Mouse (Mus musculus) cerebellum, adult 9-10 months (tissue): Measurements from ENCODE around the gene Zbtb5.
A peak's percentile ranks its signal among the peaks of the same experiment; 100 is the strongest.
"Not testable (repeated sequence)": the region's sequence is repeated elsewhere in the genome, so short reads cannot be mapped to it uniquely, and the experiment has no call there.

Experiments
- DNase-seq: peaks from one replicate; pipeline ENCODE4 v3.0.0; 2022

The Zbtb5 gene

DNA sequence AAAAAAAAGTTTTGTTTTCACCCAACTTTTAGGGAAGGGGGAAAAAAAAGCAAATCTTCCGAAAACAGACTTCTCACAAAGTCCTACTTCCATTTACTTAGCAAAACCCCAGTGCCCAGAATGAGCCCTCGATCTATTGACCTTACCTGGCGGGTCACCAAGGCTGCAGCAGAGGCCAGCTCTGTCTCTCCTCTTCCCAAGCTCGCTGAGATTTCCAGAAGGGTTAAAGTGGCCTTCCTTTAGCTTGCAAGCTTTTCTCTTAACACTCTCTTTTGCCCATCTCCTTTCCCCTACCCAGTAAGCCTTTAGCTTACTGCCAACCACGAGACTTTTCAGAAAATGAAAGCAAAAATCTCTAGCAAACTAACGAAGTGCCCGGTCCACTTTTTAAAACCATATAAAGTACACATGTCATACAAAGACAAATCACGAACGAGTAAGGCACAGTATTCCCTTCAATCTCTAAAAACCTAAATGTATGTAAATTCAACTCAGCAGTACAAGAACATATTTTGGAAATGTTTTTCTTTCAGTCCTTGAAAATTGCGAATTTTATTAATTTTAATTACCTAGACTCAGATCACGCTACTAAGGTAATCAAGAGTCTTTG, 1.3 kb downstream of the Zbtb5 start:
- DNase-seq: peak; percentile 48

DNA sequence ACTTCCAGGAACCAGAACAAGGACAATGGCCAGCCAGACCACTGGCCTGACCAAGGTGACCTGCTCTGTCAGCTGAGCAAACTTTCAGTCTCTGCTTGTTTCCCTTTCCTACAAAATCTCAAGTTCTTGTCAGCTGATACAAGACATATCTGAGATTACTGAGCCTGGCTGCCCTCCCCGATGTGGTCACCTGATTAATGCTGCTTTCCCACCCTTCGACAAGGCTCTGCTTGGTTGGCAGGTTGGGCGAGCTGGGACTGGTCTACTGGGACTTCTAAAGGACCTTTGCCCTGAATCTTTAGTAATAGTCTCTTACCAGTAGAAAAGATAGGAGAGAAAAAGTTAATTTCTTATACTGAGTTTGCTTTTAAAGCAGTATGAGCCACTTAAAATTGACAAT, 6.8 kb downstream of the Zbtb5 start:
- DNase-seq: no peak

DNA sequence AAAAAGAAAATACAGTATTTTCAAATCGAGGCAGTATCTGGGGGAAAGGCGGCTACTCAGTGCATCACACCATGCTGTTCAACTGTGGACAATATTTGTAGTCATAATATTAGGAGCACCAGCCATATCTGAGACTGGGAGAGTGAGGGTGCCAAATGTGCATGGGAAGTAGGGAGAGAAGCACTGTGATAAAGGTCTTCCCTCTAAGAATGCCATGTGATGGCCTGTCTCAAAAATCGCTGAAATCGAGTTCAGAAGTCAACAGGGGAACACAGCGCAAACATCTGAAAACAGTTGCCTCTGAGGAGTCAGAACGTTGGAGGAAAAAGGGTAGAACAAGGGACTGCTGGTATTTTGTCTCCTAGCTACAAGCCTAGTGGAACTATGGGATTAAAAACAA, 12.2 kb downstream of the Zbtb5 start:
- DNase-seq: no peak

DNA sequence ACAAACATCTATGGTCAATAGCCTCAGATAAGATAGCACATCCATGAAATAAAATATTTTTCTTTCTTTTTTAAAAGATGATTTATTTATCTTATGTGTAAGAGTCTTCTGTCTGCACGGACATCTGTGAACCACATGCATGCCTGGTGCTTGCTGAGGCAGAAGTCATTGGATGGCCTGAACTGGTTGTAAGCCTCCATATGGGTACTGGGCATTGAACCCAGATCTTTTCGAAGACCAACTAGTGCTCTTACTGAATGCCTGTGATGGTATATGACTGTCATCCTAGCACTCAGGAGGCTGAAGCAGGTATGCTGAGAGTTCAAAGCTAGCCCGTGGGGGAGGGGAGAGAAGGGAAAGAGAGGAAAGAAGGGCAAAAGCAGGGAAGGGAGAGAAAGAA, 14.1 kb downstream of the Zbtb5 start:
- DNase-seq: no peak

DNA sequence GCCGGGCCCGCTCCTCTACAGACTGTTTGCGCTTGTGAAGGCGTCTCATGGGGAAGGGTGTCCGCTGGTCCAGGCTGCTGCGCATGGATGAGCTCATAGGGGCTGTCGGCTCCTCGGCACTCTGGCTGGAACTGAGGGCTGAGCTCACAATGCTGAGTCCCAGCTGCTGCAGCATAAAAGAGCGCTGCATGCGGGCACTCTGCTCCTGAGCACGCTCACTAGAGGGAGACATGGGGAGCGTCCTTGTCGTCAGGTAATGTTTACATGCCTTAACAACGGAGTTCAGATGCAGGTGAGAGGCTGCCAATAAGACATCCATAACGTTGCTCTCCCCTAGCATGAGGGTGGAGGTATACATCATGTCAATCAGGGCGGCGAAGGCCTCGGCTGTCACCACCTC, 17.4 kb downstream of the Zbtb5 start:
- DNase-seq: no peak

DNA sequence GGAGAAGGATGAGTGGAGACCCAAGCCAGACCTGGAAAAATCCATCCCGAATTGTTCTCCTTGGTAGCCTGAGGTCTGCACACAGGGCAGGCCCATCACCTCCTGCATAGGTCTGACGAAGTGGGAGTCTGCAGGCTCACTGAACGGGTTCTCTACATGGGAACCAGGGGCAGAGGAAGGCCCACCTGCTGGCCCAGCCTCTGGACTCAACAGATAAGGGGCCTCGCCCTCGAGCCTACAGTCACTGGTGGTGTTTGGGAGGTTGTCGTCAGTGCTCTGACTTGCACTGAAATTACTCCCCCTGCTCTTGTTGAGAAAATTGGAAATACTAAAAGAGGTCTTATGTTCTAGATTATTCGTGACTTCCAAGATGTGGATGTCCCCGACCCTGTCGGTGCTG, 18.4 kb downstream of the Zbtb5 start:
- DNase-seq: no peak

DNA sequence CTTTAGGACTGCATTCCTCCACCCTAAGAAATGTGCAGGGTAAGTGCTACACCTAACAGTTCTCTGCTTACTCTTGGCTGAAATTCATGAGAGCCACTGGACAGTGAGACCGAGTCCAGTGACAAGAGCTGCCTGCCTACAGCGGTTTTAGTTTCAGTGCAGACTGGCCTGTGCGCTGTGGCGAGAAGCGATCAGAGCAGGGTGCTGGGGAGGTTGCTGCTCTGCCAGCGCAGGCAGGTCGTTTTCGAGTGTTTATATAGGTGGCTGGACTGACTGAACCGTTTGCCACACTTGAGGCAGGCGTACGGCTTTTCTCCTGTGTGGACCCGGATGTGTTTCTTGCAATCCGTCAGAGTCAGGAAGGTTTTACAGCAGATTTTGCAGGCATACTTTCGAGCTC, 19.0 kb downstream of the Zbtb5 start:
- DNase-seq: not testable (repeated sequence)

DNA sequence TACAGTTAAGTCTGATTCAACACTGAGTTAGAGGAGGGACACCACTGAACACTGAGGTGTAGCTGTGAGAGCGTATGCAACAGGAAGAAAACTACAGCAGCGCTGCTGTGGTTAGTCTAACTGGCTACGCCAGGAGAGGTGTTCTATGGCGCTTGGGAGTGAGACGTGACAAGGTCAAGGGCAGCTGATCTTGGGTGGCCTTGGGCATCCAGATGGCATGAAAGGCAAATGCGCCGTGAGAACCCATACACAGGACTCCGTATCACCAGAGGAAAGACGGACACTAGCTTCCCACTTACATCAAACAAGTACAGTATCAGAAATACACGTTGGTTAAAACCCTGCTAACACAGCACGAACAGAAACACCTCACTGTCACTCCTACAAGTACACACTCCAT, 19.9 kb downstream of the Zbtb5 start:
- not testable (repeated sequence) for DNase-seq

DNA sequence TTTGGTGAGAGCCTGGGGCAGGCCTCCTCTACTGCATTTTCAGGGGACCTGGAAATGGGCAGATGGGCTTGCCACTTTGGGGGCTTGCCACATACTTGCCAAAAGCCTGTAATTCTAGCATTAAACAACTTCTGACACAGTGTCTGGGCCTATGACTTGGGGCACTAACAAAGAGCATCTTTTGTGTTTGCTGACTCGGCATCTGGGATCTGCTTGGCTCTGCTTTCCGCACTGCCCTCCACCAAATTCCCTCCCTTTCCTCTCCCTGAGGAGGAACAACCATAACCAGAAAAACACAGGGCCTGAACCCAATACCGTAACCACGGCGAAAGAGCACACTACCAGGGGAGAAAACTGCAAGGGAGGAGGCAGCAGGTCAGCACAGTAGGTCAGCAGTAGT, 21.7 kb downstream of the Zbtb5 start:
- no peak for DNase-seq

DNA sequence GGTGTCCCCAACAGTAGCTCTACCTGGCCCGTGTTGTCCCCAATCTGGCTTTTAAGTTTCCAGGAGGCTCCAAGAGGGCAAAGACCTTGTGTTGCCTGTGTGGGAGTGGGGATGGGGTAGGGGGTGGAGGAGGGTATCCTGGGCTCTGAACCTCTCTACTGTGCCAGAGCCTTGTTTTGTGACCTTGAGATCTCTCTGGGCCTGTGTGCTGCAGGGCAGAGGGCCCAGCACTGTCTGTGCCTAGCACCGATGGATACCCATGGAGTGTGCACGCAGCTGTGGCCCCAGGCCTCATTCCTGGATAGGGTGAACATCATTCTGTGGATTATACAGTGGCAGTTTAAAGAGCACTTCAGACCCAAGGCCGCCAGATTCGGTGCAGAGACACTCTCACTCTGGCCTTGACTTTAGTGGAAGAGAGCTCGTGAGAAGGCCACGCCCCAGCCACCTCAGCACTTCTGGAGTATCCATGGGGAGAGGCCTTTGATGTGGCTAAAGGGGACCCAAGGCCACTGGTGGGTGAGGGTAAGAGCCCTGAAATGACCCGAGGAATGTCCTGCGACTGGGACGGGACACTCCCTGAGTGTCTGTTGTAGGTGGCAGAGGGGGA, 29.0 kb downstream of the Zbtb5 start:
- no peak for DNase-seq

DNA sequence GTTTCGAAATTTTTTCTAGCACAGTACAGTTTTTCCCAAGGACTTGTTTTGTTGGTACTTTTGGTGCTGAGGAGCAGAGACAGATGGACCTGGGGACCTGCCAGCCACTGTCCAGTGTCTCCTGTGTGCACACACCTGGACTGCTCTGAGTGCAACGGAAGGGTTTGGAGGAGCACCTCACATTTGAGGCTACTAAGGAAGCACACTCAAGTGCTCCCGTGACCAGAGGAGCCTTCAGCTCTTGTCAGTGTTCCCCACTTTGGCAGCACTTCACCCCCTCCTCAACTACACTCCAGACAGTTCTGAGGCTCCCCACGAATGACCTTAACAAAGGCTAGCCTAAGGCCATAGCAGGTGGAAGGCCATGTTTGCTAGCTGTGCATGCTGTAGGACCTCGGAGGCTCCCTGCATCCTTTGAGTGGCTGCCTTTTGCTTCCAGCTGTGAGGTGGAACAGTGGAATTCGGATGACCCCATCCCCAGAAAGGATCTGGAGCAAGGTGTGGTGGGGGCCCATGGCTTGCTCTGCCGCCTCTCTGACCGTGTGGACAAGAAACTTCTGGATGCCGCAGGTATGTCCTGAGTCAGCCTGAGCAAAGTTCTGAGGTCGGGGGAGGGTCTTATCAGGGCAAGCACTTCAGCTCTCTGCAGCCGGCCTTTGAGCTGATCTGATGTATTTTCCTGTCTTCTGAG, 29.6 kb downstream of the Zbtb5 start:
- peak; percentile 38 for DNase-seq

DNA sequence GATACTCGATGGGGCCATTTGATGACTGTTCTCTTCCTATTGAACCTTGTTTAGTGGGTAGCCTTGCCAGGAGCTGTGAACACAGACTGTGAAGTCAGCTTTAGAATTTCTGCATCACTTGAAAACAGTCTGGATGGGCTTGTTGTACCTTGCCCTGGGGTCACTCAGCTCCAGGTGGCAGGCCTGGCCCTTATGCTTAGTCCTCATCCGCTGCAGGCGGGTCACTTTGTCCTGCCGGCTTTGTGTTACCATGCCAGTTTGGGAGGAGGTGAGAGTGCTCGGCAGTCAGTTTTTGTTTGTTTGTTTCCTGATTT, 30.3 kb downstream of the Zbtb5 start:
- DNase-seq: no peak

DNA sequence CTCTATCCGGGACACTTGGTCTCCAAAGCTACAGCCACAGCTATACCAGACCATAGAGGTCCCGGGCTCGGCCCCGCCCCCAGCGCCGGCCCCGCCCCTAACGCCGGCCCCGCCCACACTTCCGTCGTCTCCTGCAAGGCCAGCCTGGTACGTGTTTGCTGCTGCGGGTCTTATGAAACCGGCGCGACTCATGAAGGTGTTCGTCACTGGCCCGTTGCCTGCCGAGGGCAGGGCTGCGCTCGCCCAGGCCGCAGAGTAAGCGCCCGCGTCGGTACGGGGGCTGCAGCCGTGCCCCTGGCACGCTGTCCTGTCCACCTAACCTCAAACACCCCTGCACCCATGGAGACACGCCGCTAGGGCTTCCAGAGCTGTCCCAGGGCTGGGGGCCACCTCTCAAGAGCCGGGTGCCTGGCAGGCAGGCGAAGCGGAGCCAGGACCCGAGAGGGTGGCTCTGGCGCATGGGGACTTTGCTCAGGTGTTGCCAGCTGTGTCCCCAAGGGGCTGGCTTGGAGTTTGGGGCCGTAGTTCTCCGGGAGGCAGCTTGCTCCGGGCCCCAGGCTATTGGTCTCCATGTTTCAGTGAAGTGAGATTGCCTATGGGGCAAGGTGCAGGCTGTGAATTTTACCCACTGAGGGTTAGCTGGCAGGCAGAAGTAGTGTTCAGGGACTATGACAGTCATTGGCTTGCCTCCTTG, 30.8 kb downstream of the Zbtb5 start, which contains the start of gene Grhpr:
Gene Grhpr, plus strand, starts transcription at position 116 of the 694 bp plus-strand sequence.
- DNase-seq: peak; percentile 76

DNA sequence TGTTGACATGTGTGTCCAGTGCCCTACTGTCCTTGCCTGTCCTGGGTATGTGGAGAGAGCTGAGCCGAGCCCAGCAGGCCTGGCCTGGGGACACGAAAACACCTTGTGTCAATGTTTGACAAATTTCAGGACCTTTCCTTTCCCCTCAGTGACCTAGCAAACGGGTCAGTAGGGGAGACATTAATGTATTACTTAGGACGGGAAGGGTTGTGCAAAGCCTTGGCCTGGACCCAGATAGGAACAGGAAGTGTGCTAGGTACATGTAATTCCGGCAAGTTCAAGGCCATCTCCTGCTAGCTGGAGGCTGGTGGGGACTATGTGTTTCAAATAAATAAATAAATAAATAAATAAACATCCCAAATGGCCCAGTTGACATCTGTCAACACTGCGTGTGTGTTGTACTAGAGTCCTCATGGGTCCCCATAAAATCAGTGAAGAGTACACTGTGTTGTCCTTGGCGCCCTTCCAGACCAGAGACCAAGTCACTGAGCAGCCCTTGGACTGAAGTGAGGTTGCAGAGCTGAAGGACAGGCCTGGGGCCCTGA, 32.3 kb downstream of the Zbtb5 start:
- DNase-seq: no peak

DNA sequence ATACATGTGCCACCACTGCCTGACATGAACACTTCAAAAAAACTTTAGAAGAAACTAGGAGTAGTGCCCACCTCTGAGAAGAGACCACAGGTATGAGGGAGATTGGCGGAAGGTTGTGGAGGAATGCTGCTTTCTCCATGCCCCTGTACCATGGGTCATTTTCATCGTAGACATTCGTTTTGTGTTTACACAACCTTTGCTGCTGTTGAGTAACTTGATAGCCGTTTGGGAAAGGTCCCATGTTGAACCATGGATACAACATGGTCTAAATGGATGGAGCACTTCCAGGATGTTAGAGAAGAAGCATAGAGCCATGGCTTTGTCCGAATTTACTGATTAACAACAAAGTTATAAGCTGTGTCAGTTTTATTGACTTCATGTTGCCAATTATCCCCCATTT, 34.0 kb downstream of the Zbtb5 start:
- no peak for DNase-seq

DNA sequence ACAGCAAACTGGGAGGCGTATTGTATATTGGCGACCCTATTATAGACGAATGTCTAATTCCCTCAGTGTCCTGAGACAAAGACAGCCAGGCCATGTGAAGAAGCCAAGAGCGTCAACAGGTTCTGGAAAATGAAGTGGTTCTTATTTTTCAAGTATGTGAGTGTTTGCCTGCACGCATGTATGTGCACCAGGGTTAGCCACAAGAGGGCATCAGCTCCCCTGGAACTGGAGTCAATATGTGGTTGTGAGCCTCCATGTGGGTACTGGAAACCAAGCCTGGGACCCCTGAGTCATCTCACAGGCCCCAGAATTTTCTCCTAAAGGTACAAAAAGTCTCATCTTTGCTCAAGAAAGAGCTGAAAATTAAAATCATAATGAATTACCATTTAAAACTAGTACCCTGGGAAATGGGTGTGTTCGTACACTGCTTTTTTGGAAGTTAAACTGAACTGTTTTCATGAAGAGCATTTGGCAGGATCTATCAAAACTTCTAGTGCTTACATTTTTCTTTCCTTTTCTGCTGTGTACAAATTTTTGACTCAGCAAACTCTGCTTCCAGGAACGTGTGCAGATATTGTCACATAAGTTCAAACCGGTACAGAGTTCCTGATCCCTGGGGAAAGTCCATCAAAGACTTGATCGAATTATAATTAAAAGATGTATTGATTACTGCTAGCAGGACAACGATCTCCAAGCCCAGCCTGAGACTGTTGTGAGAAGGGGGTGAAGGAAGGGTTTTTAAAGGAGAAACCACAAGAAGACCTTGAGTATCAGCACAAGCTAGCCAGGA, 35.1 kb downstream of the Zbtb5 start:
- no peak for DNase-seq

DNA sequence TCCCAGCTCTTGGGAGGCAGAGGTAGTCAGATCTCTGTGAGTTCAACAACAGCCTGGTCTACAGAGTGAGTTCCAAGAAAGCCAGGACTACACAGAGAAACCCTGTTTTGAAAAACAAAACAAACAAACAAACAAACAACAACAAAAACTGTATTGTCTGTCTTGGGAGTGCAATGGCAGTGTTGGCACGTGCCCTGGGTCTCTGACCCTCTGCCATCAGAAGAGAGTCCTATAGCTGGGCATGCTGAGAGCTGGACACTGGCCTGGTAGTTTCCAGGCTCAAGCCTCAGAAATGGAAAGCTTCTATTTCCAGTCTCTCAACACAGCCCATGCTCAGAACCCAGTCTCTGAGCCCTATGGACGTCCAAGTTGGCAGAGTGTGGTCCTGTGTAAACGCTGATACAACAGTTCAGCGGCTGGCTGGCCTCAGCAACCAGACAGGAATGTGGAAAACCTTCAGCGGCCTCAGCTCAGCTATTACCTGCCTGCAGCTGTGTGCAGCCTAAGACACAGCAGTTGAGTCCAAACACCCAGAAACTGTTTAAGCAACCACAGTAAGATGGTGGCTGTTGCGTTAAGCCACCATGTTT, 36.1 kb downstream of the Zbtb5 start:
- no peak for DNase-seq

DNA sequence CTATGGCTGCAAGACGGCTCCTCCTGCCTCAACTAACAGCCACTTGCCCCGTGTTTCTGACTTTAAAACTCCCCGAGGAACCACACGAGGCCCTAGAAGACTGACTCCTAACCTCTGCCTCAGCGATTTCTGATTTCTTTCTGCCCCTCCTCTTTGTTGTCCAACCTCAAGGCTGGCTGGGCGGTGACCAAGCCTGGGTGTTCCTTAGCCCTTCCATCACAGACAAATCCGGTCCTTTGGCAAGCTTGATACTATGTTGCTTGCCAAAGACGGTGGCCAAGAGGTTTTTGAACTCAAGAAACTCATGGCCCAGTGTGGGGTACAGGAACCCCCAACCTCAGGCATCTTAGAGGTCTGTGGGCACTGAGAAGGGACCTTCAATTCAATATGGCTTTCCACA, 37.9 kb downstream of the Zbtb5 start:
- no peak for DNase-seq

DNA sequence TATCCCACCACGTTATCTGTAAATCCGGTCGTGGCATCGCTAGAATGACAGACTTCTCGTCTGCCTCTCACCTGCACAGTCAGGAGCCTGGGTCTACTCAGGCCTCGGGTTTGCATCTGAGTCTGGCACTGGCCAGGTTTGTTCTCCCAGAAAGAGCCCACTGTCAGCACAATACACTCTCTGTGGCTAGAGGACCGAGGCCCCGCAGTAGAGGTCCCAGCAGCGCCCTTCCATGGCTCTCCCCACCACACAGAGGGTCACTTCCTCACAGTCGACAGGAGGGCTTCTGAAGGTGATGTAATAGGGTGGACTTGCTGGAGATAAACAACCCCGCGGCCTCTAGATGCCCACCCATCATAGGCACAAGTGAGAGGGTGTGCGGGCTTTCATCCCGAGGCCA, 38.3 kb downstream of the Zbtb5 start:
- DNase-seq: no peak

DNA sequence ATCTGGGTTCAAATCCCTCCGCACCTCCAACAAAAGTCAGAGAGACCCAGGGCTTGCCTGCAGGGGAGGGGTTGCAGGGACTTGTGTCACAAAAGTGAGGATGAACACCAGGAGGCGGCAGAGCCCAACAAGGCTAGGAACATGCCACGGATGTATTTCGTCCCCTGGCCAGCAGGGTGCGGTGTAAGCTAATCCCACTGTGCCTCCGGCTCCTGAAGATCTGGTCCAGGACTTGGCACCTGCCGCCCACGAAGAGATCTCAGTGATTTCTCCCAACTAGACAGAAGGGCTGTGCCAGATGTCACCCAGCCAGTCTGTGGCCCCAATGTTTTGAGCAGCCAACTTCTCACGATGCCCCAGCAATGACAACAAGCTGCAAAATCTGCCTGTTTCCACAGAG, 38.8 kb downstream of the Zbtb5 start:
- DNase-seq: peak; percentile 91

DNA sequence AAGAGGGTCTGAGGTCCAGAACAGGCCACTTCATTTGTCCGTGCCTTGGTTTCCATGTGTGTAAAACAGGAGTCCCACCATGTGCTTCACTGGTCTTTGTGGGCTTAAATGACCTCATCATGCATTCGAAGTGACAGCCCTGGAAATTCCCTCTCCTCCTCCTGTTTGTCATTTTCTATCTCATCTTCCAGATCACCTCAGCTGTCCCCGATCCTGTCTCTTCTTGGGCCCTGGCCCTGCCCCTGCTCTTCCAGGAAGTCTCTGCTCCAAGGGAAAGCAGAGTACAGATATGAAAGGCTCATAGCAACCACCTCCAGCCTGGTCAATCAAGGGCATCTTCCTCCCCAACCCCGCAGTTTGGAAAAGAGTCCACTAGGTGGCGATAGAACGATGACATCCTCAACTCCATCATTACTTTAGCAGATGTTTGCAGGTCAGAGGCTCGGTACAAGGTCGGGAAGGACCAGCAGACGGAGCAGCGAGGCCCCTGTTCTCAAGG, 41.6 kb downstream of the Zbtb5 start:
- DNase-seq: peak; percentile 59

DNA sequence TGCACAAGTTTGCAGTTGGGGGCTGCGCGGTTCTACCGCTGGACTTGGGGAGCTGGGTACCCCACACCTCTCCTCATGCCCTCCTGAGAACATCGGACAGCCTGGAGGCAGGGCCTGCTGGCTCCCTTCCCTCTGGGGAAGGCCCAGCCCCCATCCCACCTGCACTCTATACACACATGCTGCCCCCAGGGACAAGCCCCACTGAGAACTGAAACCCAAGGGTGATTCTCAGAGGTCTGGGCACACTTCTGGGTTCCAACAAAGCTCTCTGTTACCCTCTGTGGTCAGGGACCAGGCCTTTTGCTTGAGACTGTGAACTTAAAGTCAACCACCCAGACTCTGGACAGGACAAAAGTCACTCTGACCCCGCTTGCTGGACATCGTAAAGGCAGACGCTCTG, 42.2 kb downstream of the Zbtb5 start:
- DNase-seq: no peak
